Mouse (Mus musculus): ENCODE measurements at regions not wholly inside any gene's neighbourhood (a gene's known extent, or its start where the extent isn't known, plus 50 kb on each side); places are given as distances from the start of the nearest gene placed in this dataset.
A peak's percentile ranks its signal among the peaks of the same experiment; 100 is the strongest.

- H3K27ac ChIP-seq (ENCODE audit: low read depth): no peak overlapping the region
- no peak for TF ChIP-seq EP300 (IDR thresholded peaks at IDR 0.05; ENCODE audit: low read depth)
- no peaks in the 10 kb centered on the region for H3K36me3 ChIP-seq (replicated peaks; ENCODE audit: insufficient read depth, low read length)
- peaks cover 23% of the 10 kb centered on the region for H3K9me3 ChIP-seq (ENCODE audit: low read length)
- no peak overlapping the region for H3K4me2 ChIP-seq (ENCODE audit: low read depth, low read length)
- DNase-seq (peak; percentile 18), ATAC-seq (no peak)
- H3K4me3 ChIP-seq (ENCODE audit: low read depth, low read length): no peak overlapping the region
- no peak overlapping the region for H3K9ac ChIP-seq (replicated peaks)
- 61% methylated on average over 12 of the region's 12 CpGs for WGBS (ENCODE audit: insufficient replicate concordance)
- no peaks in the 10 kb centered on the region for H3K27me3 ChIP-seq (ENCODE audit: insufficient read depth, low read length)
- H3K4me1 ChIP-seq (ENCODE audit: insufficient read depth): no peaks in the 10 kb centered on the region
Measured at GRCm38 (mm10) chr17:13541249-13541648, 186.9 kb downstream of the Tcp10c start.

GRCm38 (mm10) chr17:13542261-13542660 is 187.9 kb downstream of the Tcp10c start:
- Histone ChIP-seq H3K4me3 (ENCODE audit: low read depth, low read length) (no peak overlapping the region), H3K27me3 (ENCODE audit: insufficient read depth, low read length) (no peaks in the 10 kb centered on the region), H3K4me2 (ENCODE audit: low read depth, low read length) (no peak overlapping the region), H3K9me3 (ENCODE audit: low read length) (peaks cover 31% of the 10 kb centered on the region), H3K36me3 (replicated peaks; ENCODE audit: insufficient read depth, low read length) (no peaks in the 10 kb centered on the region), H3K9ac (replicated peaks) (no peak overlapping the region), H3K4me1 (ENCODE audit: insufficient read depth) (no peaks in the 10 kb centered on the region), H3K27ac (ENCODE audit: low read depth) (no peak overlapping the region)
- TF ChIP-seq CTCF (IDR thresholded peaks at IDR 0.05; ENCODE audit: low read depth) (no peak), EP300 (IDR thresholded peaks at IDR 0.05; ENCODE audit: low read depth) (no peak)
- DNase-seq (no peak), ATAC-seq (no peak)

GRCm38 (mm10) chr17:13542856-13543255 is 188.5 kb downstream of the Tcp10c start:
- Histone ChIP-seq H3K27me3 (ENCODE audit: insufficient read depth, low read length) (no peaks in the 10 kb centered on the region), H3K36me3 (replicated peaks; ENCODE audit: insufficient read depth, low read length) (no peaks in the 10 kb centered on the region), H3K27ac (ENCODE audit: low read depth) (no peak overlapping the region), H3K4me1 (ENCODE audit: insufficient read depth) (no peaks in the 10 kb centered on the region), H3K4me3 (ENCODE audit: low read depth, low read length) (no peak overlapping the region), H3K9me3 (ENCODE audit: low read length) (peaks cover 34% of the 10 kb centered on the region), H3K9ac (replicated peaks) (no peak overlapping the region), H3K4me2 (ENCODE audit: low read depth, low read length) (no peak overlapping the region)
- 75% methylated on average over 10 of the region's 10 CpGs for WGBS (ENCODE audit: insufficient replicate concordance)
- DNase-seq (no peak), ATAC-seq (no peak)
- TF ChIP-seq CTCF (IDR thresholded peaks at IDR 0.05; ENCODE audit: low read depth) (no peak), EP300 (IDR thresholded peaks at IDR 0.05; ENCODE audit: low read depth) (no peak)

GRCm38 (mm10) chr17:13544036-13544795 is 189.8 kb downstream of the Tcp10c start:
- DNase-seq (peak; percentile 19), ATAC-seq (no peak)
- Histone ChIP-seq H3K4me1 (ENCODE audit: insufficient read depth) (no peaks in the 10 kb centered on the region), H3K27ac (ENCODE audit: low read depth) (no peak overlapping the region), H3K9ac (replicated peaks) (no peak overlapping the region), H3K36me3 (replicated peaks; ENCODE audit: insufficient read depth, low read length) (no peaks in the 10 kb centered on the region), H3K4me3 (ENCODE audit: low read depth, low read length) (no peak overlapping the region), H3K4me2 (ENCODE audit: low read depth, low read length) (no peak overlapping the region), H3K27me3 (ENCODE audit: insufficient read depth, low read length) (no peaks in the 10 kb centered on the region), H3K9me3 (ENCODE audit: low read length) (peaks cover 47% of the 10 kb centered on the region)
- no peak for TF ChIP-seq CTCF (IDR thresholded peaks at IDR 0.05; ENCODE audit: low read depth)
- no peak for TF ChIP-seq EP300 (IDR thresholded peaks at IDR 0.05; ENCODE audit: low read depth)
- 53% methylated on average over 2 of the region's 2 CpGs for WGBS (ENCODE audit: insufficient replicate concordance)

GRCm38 (mm10) chr17:13546249-13546648 is 191.9 kb downstream of the Tcp10c start:
- Histone ChIP-seq H3K4me3 (ENCODE audit: low read depth, low read length) (no peak overlapping the region), H3K27ac (ENCODE audit: low read depth) (no peak overlapping the region), H3K9me3 (ENCODE audit: low read length) (peaks cover 49% of the 10 kb centered on the region), H3K4me1 (ENCODE audit: insufficient read depth) (no peaks in the 10 kb centered on the region), H3K4me2 (ENCODE audit: low read depth, low read length) (no peak overlapping the region), H3K27me3 (ENCODE audit: insufficient read depth, low read length) (no peaks in the 10 kb centered on the region), H3K9ac (replicated peaks) (no peak overlapping the region), H3K36me3 (replicated peaks; ENCODE audit: insufficient read depth, low read length) (no peaks in the 10 kb centered on the region)
- DNase-seq (no peak), ATAC-seq (no peak)
- TF ChIP-seq EP300 (IDR thresholded peaks at IDR 0.05; ENCODE audit: low read depth): no peak
- TF ChIP-seq CTCF (IDR thresholded peaks at IDR 0.05; ENCODE audit: low read depth): no peak
- WGBS (ENCODE audit: insufficient replicate concordance): 53% methylated on average over 3 of the region's 3 CpGs

- H3K9me3 ChIP-seq (ENCODE audit: low read length): peaks cover 46% of the 10 kb centered on the region
- no peaks in the 10 kb centered on the region for H3K36me3 ChIP-seq (replicated peaks; ENCODE audit: insufficient read depth, low read length)
- 69% methylated on average over 7 of the region's 7 CpGs for WGBS (ENCODE audit: insufficient replicate concordance)
- TF ChIP-seq EP300 (IDR thresholded peaks at IDR 0.05; ENCODE audit: low read depth) (no peak), CTCF (IDR thresholded peaks at IDR 0.05; ENCODE audit: low read depth) (no peak)
- H3K4me3 ChIP-seq (ENCODE audit: low read depth, low read length): no peak overlapping the region
- no peaks in the 10 kb centered on the region for H3K27me3 ChIP-seq (ENCODE audit: insufficient read depth, low read length)
- no peaks in the 10 kb centered on the region for H3K4me1 ChIP-seq (ENCODE audit: insufficient read depth)
- peak; percentile 21 for DNase-seq
- H3K4me2 ChIP-seq (ENCODE audit: low read depth, low read length): no peak overlapping the region
- no peak overlapping the region for H3K27ac ChIP-seq (ENCODE audit: low read depth)
- no peak for ATAC-seq
- H3K9ac ChIP-seq (replicated peaks): no peak overlapping the region
Measured at GRCm38 (mm10) chr17:13546669-13547085, 192.3 kb downstream of the Tcp10c start.

Data from liver, postnatal 0 days (tissue).